9 mouse cellular contexts compared by ENCODE assay signal in the genomic region with DNA sequence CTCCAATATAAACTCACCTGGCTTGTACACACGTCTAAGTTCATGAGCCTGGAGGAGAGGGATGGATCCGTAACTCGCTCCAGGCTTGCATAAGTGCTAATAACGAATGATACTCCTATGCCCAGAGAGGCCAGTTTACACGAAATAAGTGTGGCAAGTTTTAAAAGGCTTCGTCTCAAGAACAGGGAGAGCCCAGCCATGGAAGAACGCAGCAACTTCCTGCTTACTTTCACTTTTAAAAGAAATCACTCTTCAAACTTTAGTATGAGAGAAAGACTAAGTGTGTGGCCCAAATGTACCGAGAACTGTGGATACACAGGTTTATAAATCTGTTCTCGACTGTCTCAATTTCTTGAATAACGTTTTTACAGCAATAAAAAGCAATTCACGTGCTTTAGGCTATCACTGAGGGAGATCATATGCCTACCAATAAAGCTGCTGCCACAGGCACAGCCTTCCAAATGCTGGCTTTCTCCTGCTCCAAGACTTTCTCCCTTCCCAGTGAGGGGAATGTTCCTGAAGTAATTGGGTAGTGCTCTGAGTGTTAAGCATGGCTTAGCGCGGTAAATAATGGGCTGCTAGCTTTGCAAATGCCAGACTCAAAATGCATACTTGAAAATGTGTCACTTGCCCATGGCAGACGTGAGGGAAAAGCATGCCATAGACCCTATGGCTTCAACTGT. TPM values are rescaled to one million over a fixed set of nuclear protein-coding genes. Genes with fewer than 3 reads are reported as not detected.
A peak's percentile ranks its signal among the peaks of the same experiment; 100 is the strongest.
DNase-seq lines count a peak whose midpoint lies in the region; ATAC-seq and TF ChIP-seq lines count a peak whose summit lies in the region.
"Had no signal": no experiment of that assay in that cellular context is flagged by ENCODE, and none has a peak within 500 bp of the region (broad histone marks: within the 10 kb centered on the region; RNA-seq: fewer than 3 reads in every experiment).

No protein-coding gene starts in this region.

- ATAC-seq in lung, embryonic 16.5 days (ENCODE audit: low read depth), result peak; percentile 34; the same call in 1 of the 2 replicates
- ATAC-seq in stomach, embryonic 14.5 days (ENCODE audit: insufficient number of reproducible peaks, insufficient read depth, low FRiP score, low read depth), result no peak

- DNase-seq in gastrocnemius, adult 2 months, result no peak
- DNase-seq in gastrocnemius, adult 8-10 months (ENCODE audit: low spot score in 2 of 2), result no peak
- DNase-seq in lung, postnatal 36 days, result no peak
- peak; percentile 1 for DNase-seq in induced T-regulatory cell, adult 2 months (ENCODE audit: low read depth)
- no peak for DNase-seq in MN1 (ENCODE audit: low spot score)
- no peak for DNase-seq in B cell, adult 2 months
- DNase-seq: cerebellum, adult 18-20 months had no signal

- 40% methylated on average over 14 of the region's 14 CpGs for WGBS in lung, embryonic 16.5 days
- WGBS in stomach, embryonic 14.5 days, result 39% methylated on average over 14 of the region's 14 CpGs

- 0 out of 2 replicates have a peak, but pooled peaks cover 4% of the 10 kb centered on the region for H3K36me3 ChIP-seq in lung, embryonic 16.5 days (ENCODE audit: control insufficient read depth, insufficient read depth, low read length)
- H3K36me3 ChIP-seq in stomach, embryonic 14.5 days (ENCODE audit: control insufficient read depth, insufficient read depth, low read length), result no peaks in the 10 kb centered on the region

- peak overlapping the region; percentile 87 for H3K27ac ChIP-seq in gastrocnemius, adult 2 months
- peak overlapping the region; percentile 78 for H3K27ac ChIP-seq in lung, embryonic 16.5 days (ENCODE audit: low read length)
- no peak overlapping the region for H3K27ac ChIP-seq in stomach, embryonic 14.5 days (ENCODE audit: low read length)

- peaks cover 26% of the 10 kb centered on the region for H3K4me1 ChIP-seq in lung, embryonic 16.5 days (replicated peaks; ENCODE audit: control insufficient read depth, insufficient read depth, low read length)
- H3K4me1 ChIP-seq in stomach, embryonic 14.5 days (ENCODE audit: control insufficient read depth, insufficient read depth, low read length), result peaks cover 18% of the 10 kb centered on the region; the same call in 1 of the 2 replicates

- TF ChIP-seq CTCF in gastrocnemius, adult 2 months (IDR thresholded peaks at IDR 0.05), result no peak

- H3K9me3 ChIP-seq in lung, embryonic 16.5 days (ENCODE audit: control insufficient read depth, low read length), result no peaks in the 10 kb centered on the region
- H3K9me3 ChIP-seq in stomach, embryonic 14.5 days (ENCODE audit: control insufficient read depth, low read depth, low read length), result no peaks in the 10 kb centered on the region

- intact Hi-C loops in gastrocnemius, adult 2 months (cut with DNase I), result loop anchor here (2.0 kb wide), 2 partner anchors 25 to 35 kb away; no protein-coding TSS in a partner anchor

- peak overlapping the region; percentile 56 for H3K4me2 ChIP-seq in lung, embryonic 16.5 days (ENCODE audit: low read depth, low read length)
- H3K4me2 ChIP-seq in stomach, embryonic 14.5 days (replicated peaks; ENCODE audit: low read depth, low read length), result peak overlapping the region; percentile 15

- H3K27me3 ChIP-seq in lung, embryonic 16.5 days (ENCODE audit: control insufficient read depth, insufficient read depth, low read depth, low read length), result no peaks in the 10 kb centered on the region
- no peaks in the 10 kb centered on the region for H3K27me3 ChIP-seq in stomach, embryonic 14.5 days (ENCODE audit: control insufficient read depth, insufficient read depth, low read length)

- H3K4me3 ChIP-seq in gastrocnemius, adult 2 months, result peak overlapping the region; percentile 71
- peak overlapping the region; percentile 28 for H3K4me3 ChIP-seq in lung, embryonic 16.5 days (ENCODE audit: low read length)
- H3K4me3 ChIP-seq in stomach, embryonic 14.5 days (ENCODE audit: low read depth, low read length), result no peak overlapping the region

- peak overlapping the region; percentile 39 for H3K9ac ChIP-seq in lung, embryonic 16.5 days (ENCODE audit: low read length)
- no peak overlapping the region for H3K9ac ChIP-seq in stomach, embryonic 14.5 days (replicated peaks; ENCODE audit: low read depth, low read length)

RNA-seq across cellular contexts. Expression of a gene that starts 36.9 kb away (rescaled TPM):
- total RNA-seq in gastrocnemius, adult 2 months (2021), result 100 to 1,000 TPM in 1 of 2 experiments, 10 to 100 TPM in 1; 72.3 to 125 TPM
- 10 to 100 TPM; 68.2 to 83.3 (median 76.2) TPM for total RNA-seq in gastrocnemius, adult 8-10 months (2022)
- 342 and 369 TPM in 2 replicates for polyA plus RNA-seq in lung, embryonic 16.5 days (2015; fragmentation: Nextera tagmentation; extraction: Ambion mirVana)
- polyA plus RNA-seq in stomach, embryonic 14.5 days (2014; fragmentation: Nextera tagmentation; extraction: Ambion mirVana), result 127 and 131 TPM in 2 replicates

RNA-seq across cellular contexts. Expression of a gene that starts 48.1 kb away (rescaled TPM):
- total RNA-seq in gastrocnemius, adult 2 months (2021), result 10 to 100 TPM; 10.9 to 11.5 TPM
- total RNA-seq in gastrocnemius, adult 8-10 months (2022), result 10 to 100 TPM in 1 of 4 experiments, 1 to 10 TPM in 3; 9.1 to 14.7 (median 9.3) TPM
- 43.7 and 48.7 TPM in 2 replicates for polyA plus RNA-seq in lung, embryonic 16.5 days (2015; fragmentation: Nextera tagmentation; extraction: Ambion mirVana)
- polyA plus RNA-seq in stomach, embryonic 14.5 days (2014; fragmentation: Nextera tagmentation; extraction: Ambion mirVana), result 39.7 and 40.5 TPM in 2 replicates

RNA-seq across cellular contexts. Expression of a gene that starts 48.3 kb away (rescaled TPM):
- 10 to 100 TPM; 27.9 to 34.5 TPM for total RNA-seq in gastrocnemius, adult 2 months (2021)
- total RNA-seq in gastrocnemius, adult 8-10 months (2022), result 10 to 100 TPM; 30.4 to 34.7 (median 33.1) TPM
- 54.1 and 55.0 TPM in 2 replicates for polyA plus RNA-seq in lung, embryonic 16.5 days (2015; fragmentation: Nextera tagmentation; extraction: Ambion mirVana)
- polyA plus RNA-seq in stomach, embryonic 14.5 days (2014; fragmentation: Nextera tagmentation; extraction: Ambion mirVana), result 47.2 and 48.5 TPM in 2 replicates
